In genomic region chr8:4582754-4583178, GRCm38 (mm10) we compare ENCODE assay signal across 29 mouse cellular contexts. TPM values are rescaled to one million over a fixed set of nuclear protein-coding genes. Genes with fewer than 3 reads are reported as not detected.
A peak's percentile ranks its signal among the peaks of the same experiment; 100 is the strongest.
DNase-seq lines count a peak whose midpoint lies in the region; ATAC-seq and TF ChIP-seq lines count a peak whose summit lies in the region.
"Had no signal": no experiment of that assay in that cellular context is flagged by ENCODE, and none has a peak within 500 bp of the region (broad histone marks: within the 10 kb centered on the region; RNA-seq: fewer than 3 reads in every experiment).

No protein-coding gene starts in this region.

- WGBS in heart, embryonic 10.5 days, result 47% methylated on average over 6 of the region's 6 CpGs
- 31% methylated on average over 6 of the region's 6 CpGs for WGBS in heart, embryonic 12.5 days

- H3K4me3 ChIP-seq in heart, embryonic 10.5 days, result no peak overlapping the region
- no peak overlapping the region for H3K4me3 ChIP-seq in heart, embryonic 12.5 days
- H3K4me3 ChIP-seq in MEL (ENCODE audit: control insufficient read depth in 1 of 2, insufficient read depth in 1 of 2, low read depth in 2 of 2, low read length in 2 of 2), result peak overlapping the region; percentile 26 to 42
- H3K4me3 ChIP-seq: embryonic facial prominence, embryonic 10.5 days; embryonic facial prominence, embryonic 15.5 days; forebrain, embryonic 12.5 days; intestine, embryonic 15.5 days had no signal

- peak; percentile 72 for DNase-seq in heart, embryonic 10.5 days (ENCODE audit: low spot score)
- DNase-seq in 416B (ENCODE audit: low read depth), result peak; percentile 97
- peak; percentile 94 for DNase-seq in MEL (ENCODE audit: low read depth, low spot score)
- DNase-seq in spleen, postnatal 36 days (ENCODE audit: low spot score in 2 of 2), result no peak
- DNase-seq in frontal cortex, postnatal 10 days (ENCODE audit: low spot score in 2 of 2), result no peak
- DNase-seq: adrenal gland, postnatal 14 days; B cell, adult 2 months; cerebellum, adult 18-20 months; cerebellum, postnatal 25 days; gastrocnemius, postnatal 25 days; heart, adult 11 months; kidney, adult 8-10 months; kidney, postnatal 14 days; layer of hippocampus, adult 9-11 months; liver; lung, adult 2 months; lung, postnatal 10 days; thymus, postnatal 4 days had no signal

- H3K4me2 ChIP-seq in heart, embryonic 12.5 days, result no peak overlapping the region
- H3K4me2 ChIP-seq: embryonic facial prominence, embryonic 15.5 days; forebrain, embryonic 12.5 days; intestine, embryonic 15.5 days; midbrain, embryonic 11.5 days had no signal

- no peak overlapping the region for H3K27ac ChIP-seq in heart, embryonic 10.5 days
- no peak overlapping the region for H3K27ac ChIP-seq in heart, embryonic 12.5 days (ENCODE audit: poor library complexity, severe bottlenecking)
- peak overlapping the region; percentile 70 for H3K27ac ChIP-seq in MEL (ENCODE audit: control insufficient read depth, low read depth, low read length)
- H3K27ac ChIP-seq: embryonic facial prominence, embryonic 10.5 days; embryonic facial prominence, embryonic 15.5 days; forebrain, embryonic 12.5 days; intestine, embryonic 15.5 days; liver, embryonic 14.5 days; macrophage had no signal

- no peak for TF ChIP-seq POLR2A in MEL (IDR thresholded peaks at IDR 0.05; ENCODE audit: control insufficient read depth in 1 of 2, insufficient read depth in 1 of 2, low read depth in 1 of 2, low read length in 2 of 2, poor library complexity in 1 of 2)

- peak in 1 of 3 experiments; percentile 56; a peak in 2 of 6 replicates for TF ChIP-seq CTCF in MEL (IDR thresholded peaks at IDR 0.05 in 2 of 3, conservative IDR thresholded peaks at IDR 0.05 in 1 of 3; ENCODE audit: control insufficient read depth in 1 of 3, insufficient read depth in 1 of 3, low read depth in 2 of 3, low read length in 3 of 3, poor library complexity in 1 of 3, severe bottlenecking in 1 of 3)

- TF ChIP-seq RAD21 in MEL (IDR thresholded peaks at IDR 0.05; ENCODE audit: low read depth, low read length), result peak; percentile 63

- no peak overlapping the region for H3K9ac ChIP-seq in heart, embryonic 12.5 days
- 0 out of 2 replicates have a peak overlapping the region, but pooled peaks have one; percentile 15 for H3K9ac ChIP-seq in MEL (ENCODE audit: control insufficient read depth, low read depth, low read length, poor library complexity, severe bottlenecking)
- H3K9ac ChIP-seq: embryonic facial prominence, embryonic 15.5 days; forebrain, embryonic 12.5 days; intestine, embryonic 15.5 days; liver, embryonic 14.5 days had no signal

- no peaks in the 10 kb centered on the region for H3K27me3 ChIP-seq in heart, embryonic 10.5 days (ENCODE audit: insufficient read depth, poor library complexity, severe bottlenecking)
- H3K27me3 ChIP-seq in heart, embryonic 12.5 days (replicated peaks), result no peaks in the 10 kb centered on the region
- no peaks in the 10 kb centered on the region for H3K27me3 ChIP-seq in MEL (ENCODE audit: control insufficient read depth in 1 of 2, insufficient read depth in 2 of 2, low read length in 2 of 2)
- H3K27me3 ChIP-seq: CH12.LX; embryonic facial prominence, embryonic 15.5 days; forebrain, embryonic 12.5 days; intestine, embryonic 15.5 days had no signal

- no peaks in the 10 kb centered on the region for H3K79me2 ChIP-seq in MEL (ENCODE audit: control insufficient read depth, insufficient read depth, low read length, poor library complexity)

- peak; percentile 93 to 97 for TF ChIP-seq EP300 in MEL (IDR thresholded peaks at IDR 0.05; ENCODE audit: low read depth in 1 of 2, low read length in 2 of 2)

- no peaks in the 10 kb centered on the region for H3K36me3 ChIP-seq in heart, embryonic 10.5 days
- H3K36me3 ChIP-seq in heart, embryonic 12.5 days, result no peaks in the 10 kb centered on the region
- peaks cover 0 to 11% of the 10 kb centered on the region in 2 experiments; a peak in 2 of 4 replicates for H3K36me3 ChIP-seq in MEL (ENCODE audit: control insufficient read depth in 1 of 2, insufficient read depth in 2 of 2, low read length in 2 of 2)
- H3K36me3 ChIP-seq: embryonic facial prominence, embryonic 10.5 days; embryonic facial prominence, embryonic 15.5 days; forebrain, embryonic 12.5 days; intestine, embryonic 15.5 days had no signal

- H3K9me3 ChIP-seq in heart, embryonic 10.5 days, result no peaks in the 10 kb centered on the region
- H3K9me3 ChIP-seq in heart, embryonic 12.5 days (replicated peaks), result no peaks in the 10 kb centered on the region
- H3K9me3 ChIP-seq in MEL (replicated peaks; ENCODE audit: insufficient read depth, low read length), result no peaks in the 10 kb centered on the region
- H3K9me3 ChIP-seq: embryonic facial prominence, embryonic 10.5 days; embryonic facial prominence, embryonic 15.5 days; forebrain, embryonic 12.5 days; intestine, embryonic 15.5 days had no signal

- no peaks in the 10 kb centered on the region for H3K4me1 ChIP-seq in heart, embryonic 10.5 days
- H3K4me1 ChIP-seq in heart, embryonic 12.5 days (replicated peaks), result no peaks in the 10 kb centered on the region
- peaks cover 3 to 7% of the 10 kb centered on the region in 2 experiments; a peak in 2 of 4 replicates for H3K4me1 ChIP-seq in MEL (ENCODE audit: control insufficient read depth in 1 of 2, insufficient read depth in 2 of 2, low read length in 2 of 2)
- H3K4me1 ChIP-seq: embryonic facial prominence, embryonic 10.5 days; embryonic facial prominence, embryonic 15.5 days; forebrain, embryonic 12.5 days; intestine, embryonic 15.5 days had no signal

- no peak; the same call in 1 of the 2 replicates for ATAC-seq in heart, embryonic 12.5 days (ENCODE audit: insufficient number of reproducible peaks, low FRiP score)
- peak; percentile 54 for ATAC-seq in megakaryocyte progenitor cell, adult 5-6 weeks (replicated peaks; ENCODE audit: poor library complexity)
- ATAC-seq: hindbrain, embryonic 16.5 days; intestine, embryonic 15.5 days had no signal

TF ChIP-seq in MEL, 35 proteins besides CTCF, POLR2A, EP300 and RAD21 (continues in another document):
- no peak for TF ChIP-seq MYB (IDR thresholded peaks at IDR 0.05; ENCODE audit: low read depth, low read length)
- no peak for TF ChIP-seq MEF2A (IDR thresholded peaks at IDR 0.05; ENCODE audit: extremely low read depth, insufficient replicate concordance, low read depth, low read length, poor library complexity, severe bottlenecking)
- no peak for TF ChIP-seq ZKSCAN1 (IDR thresholded peaks at IDR 0.05; ENCODE audit: low read depth, low read length)
- 0 out of 2 replicates have a peak, but pooled peaks have one; percentile 33 for TF ChIP-seq TBP (IDR thresholded peaks at IDR 0.05; ENCODE audit: low read depth, low read length)
- TF ChIP-seq USF2 (IDR thresholded peaks at IDR 0.05; ENCODE audit: borderline replicate concordance in 1 of 2, insufficient read depth in 1 of 2, low read depth in 1 of 2, low read length in 2 of 2), result no peak
- peak; percentile 79 for TF ChIP-seq MAZ (IDR thresholded peaks at IDR 0.05; ENCODE audit: low read depth, low read length)
- TF ChIP-seq UBTF (IDR thresholded peaks at IDR 0.05; ENCODE audit: borderline replicate concordance, insufficient read depth, low read depth, low read length), result no peak
- no peak for TF ChIP-seq ZMIZ1 (IDR thresholded peaks at IDR 0.05; ENCODE audit: low read depth, low read length)
- TF ChIP-seq E2F4 (IDR thresholded peaks at IDR 0.05; ENCODE audit: borderline replicate concordance, low read depth, low read length), result no peak
- peak; percentile 54 for TF ChIP-seq MAX (IDR thresholded peaks at IDR 0.05; ENCODE audit: low read length)
- no peak for TF ChIP-seq POLR2AphosphoS2 (IDR thresholded peaks at IDR 0.05; ENCODE audit: low read length)
- no peak; the same call in 1 of the 2 replicates for TF ChIP-seq BHLHE40 (IDR thresholded peaks at IDR 0.05; ENCODE audit: borderline replicate concordance, low read depth, low read length)
- TF ChIP-seq ELF1 (IDR thresholded peaks at IDR 0.05; ENCODE audit: low read depth, low read length), result no peak
- TF ChIP-seq GABPA (IDR thresholded peaks at IDR 0.05; ENCODE audit: low read depth, low read length), result no peak
- TF ChIP-seq GATA1 (IDR thresholded peaks at IDR 0.05; ENCODE audit: low read depth, low read length), result peak; percentile 96
- TF ChIP-seq ZNF384 (IDR thresholded peaks at IDR 0.05; ENCODE audit: low read depth, low read length), result no peak
- no peak for TF ChIP-seq USF1 (IDR thresholded peaks at IDR 0.05; ENCODE audit: low read depth, low read length)
- TF ChIP-seq RCOR1 (IDR thresholded peaks at IDR 0.05; ENCODE audit: low read depth, low read length), result peak; percentile 66; the same call in 1 of the 2 replicates
- peak; percentile 92 for TF ChIP-seq TCF12 (IDR thresholded peaks at IDR 0.05; ENCODE audit: low read depth, low read length)
- TF ChIP-seq JUND (IDR thresholded peaks at IDR 0.05; ENCODE audit: low read depth, low read length), result peak; percentile 69; the same call in 1 of the 2 replicates
- no peak for TF ChIP-seq CHD1 (IDR thresholded peaks at IDR 0.05; ENCODE audit: low read depth, low read length)
- peak; percentile 38; the same call in 1 of the 2 replicates for TF ChIP-seq MXI1 (IDR thresholded peaks at IDR 0.05; ENCODE audit: low read depth, low read length)
- TF ChIP-seq NRF1 (IDR thresholded peaks at IDR 0.05; ENCODE audit: insufficient read depth, low read depth, low read length, poor library complexity, severe bottlenecking), result no peak
- TF ChIP-seq NELFE (IDR thresholded peaks at IDR 0.05; ENCODE audit: low read depth, low read length), result no peak
- TF ChIP-seq HCFC1 (IDR thresholded peaks at IDR 0.05; ENCODE audit: low read depth, low read length), result no peak
- TF ChIP-seq MYC (IDR thresholded peaks at IDR 0.05; ENCODE audit: low read depth, low read length), result peak; percentile 80
- no peak for TF ChIP-seq POLR2AphosphoS5 (IDR thresholded peaks at IDR 0.05; ENCODE audit: borderline replicate concordance, low read depth, low read length)
- peak; percentile 45 for TF ChIP-seq ZC3H11A (IDR thresholded peaks at IDR 0.05; ENCODE audit: low read depth, low read length)
- peak; percentile 78 for TF ChIP-seq TAL1 (IDR thresholded peaks at IDR 0.05; ENCODE audit: low read length)
- TF ChIP-seq ETS1 (IDR thresholded peaks at IDR 0.05; ENCODE audit: low read depth, low read length), result peak; percentile 96

RNA-seq across cellular contexts. Expression of gene Zfp958, which starts 30.2 kb away (rescaled TPM):
- 9.9 and 11.6 TPM in 2 replicates for polyA plus RNA-seq in heart, embryonic 10.5 days (2016; fragmentation: Nextera tagmentation; extraction: Ambion mirVana)
- 8.4 and 9.5 TPM in 2 replicates for polyA plus RNA-seq in heart, embryonic 12.5 days (2016; fragmentation: Nextera tagmentation; extraction: Ambion mirVana)
- 9.0 and 10.7 TPM in 2 replicates for total RNA-seq in MEL (2012; rRNA removed)
- 100 to 1,000 TPM in 1 of 2 experiments, 1 to 10 TPM in 1; 5.6 to 206 TPM for polyA plus RNA-seq in MEL (2012; ENCODE audit: insufficient read depth in 1 of 2, insufficient read length in 2 of 2, low read depth in 1 of 2, low replicate concordance in 2 of 2, missing spikeins in 1 of 2)
- total RNA-seq in megakaryocyte progenitor cell, adult 5-6 weeks (2015), result 22.7 and 27.5 TPM in 2 replicates
- 10.8 and 13.6 TPM in 2 replicates for total RNA-seq in megakaryocyte progenitor cell, adult 5-6 weeks (2017)

Comparison
In these comparisons a context has a peak if more than half of its experiments do, and no peak if none do; other contexts are left out.
1. DNase-seq: peak in heart, embryonic 10.5 days (single experiment), 416B (single experiment) and MEL (single experiment); none in spleen, postnatal 36 days (0 of 2) and frontal cortex, postnatal 10 days (0 of 2).
2. H3K4me3 ChIP-seq: peak in MEL (2 of 2); none in heart, embryonic 10.5 days (single experiment) and heart, embryonic 12.5 days (single experiment).